In genomic region chr10:62590200-62590599, GRCm38 (mm10) we compare ENCODE assay signal across 8 mouse cellular contexts. TPM values are rescaled to one million over a fixed set of nuclear protein-coding genes. Genes with fewer than 3 reads are reported as not detected.
DNase-seq lines count a peak whose midpoint lies in the region; ATAC-seq and TF ChIP-seq lines count a peak whose summit lies in the region.

No protein-coding gene starts in this region.

- intact Hi-C loops in left cerebral cortex, postnatal 36 days (cut with DNase I), result no loop called here

- WGBS in intestine, postnatal 0 days, result 31% methylated on average over 6 of the region's 6 CpGs
- WGBS in midbrain, embryonic 14.5 days, result 27% methylated on average over 6 of the region's 6 CpGs

- H3K4me3 ChIP-seq in cortical plate, adult 2 months (ENCODE audit: insufficient read depth, low read length), result no peak overlapping the region
- H3K4me3 ChIP-seq in intestine, postnatal 0 days (ENCODE audit: low read depth, low read length), result no peak overlapping the region
- H3K4me3 ChIP-seq in midbrain, embryonic 14.5 days (replicated peaks; ENCODE audit: low read depth, low read length), result no peak overlapping the region

- TF ChIP-seq CTCF in cortical plate, adult 2 months (IDR thresholded peaks at IDR 0.05; ENCODE audit: extremely low read depth, insufficient read depth, low read length), result peak; percentile 93
- TF ChIP-seq CTCF in intestine, postnatal 0 days (IDR thresholded peaks at IDR 0.05; ENCODE audit: low read depth), result peak; percentile 96

- H3K4me2 ChIP-seq in intestine, postnatal 0 days (replicated peaks; ENCODE audit: low read depth), result 0 out of 2 replicates have a peak overlapping the region, but pooled peaks have one; percentile 24
- no peak overlapping the region for H3K4me2 ChIP-seq in midbrain, embryonic 14.5 days (ENCODE audit: low read length)

- no peaks in the 10 kb centered on the region for H3K9me3 ChIP-seq in intestine, postnatal 0 days (ENCODE audit: control insufficient read depth)
- H3K9me3 ChIP-seq in midbrain, embryonic 14.5 days (ENCODE audit: control insufficient read depth, low read length), result no peaks in the 10 kb centered on the region

- H3K27ac ChIP-seq in cortical plate, adult 2 months (ENCODE audit: insufficient read depth, low read length), result no peak overlapping the region
- H3K27ac ChIP-seq in intestine, postnatal 0 days (ENCODE audit: low read depth, low read length), result no peak overlapping the region
- H3K27ac ChIP-seq in midbrain, embryonic 14.5 days (replicated peaks; ENCODE audit: low read depth, low read length), result no peak overlapping the region

- H3K4me1 ChIP-seq in cortical plate, adult 2 months (ENCODE audit: control insufficient read depth, insufficient read depth, low read length), result no peaks in the 10 kb centered on the region; the same call in 1 of the 2 replicates
- no peaks in the 10 kb centered on the region for H3K4me1 ChIP-seq in intestine, postnatal 0 days (replicated peaks; ENCODE audit: control insufficient read depth, insufficient read depth, low read length)
- H3K4me1 ChIP-seq in midbrain, embryonic 14.5 days (ENCODE audit: control insufficient read depth, insufficient read depth, low read length), result no peaks in the 10 kb centered on the region

- peak; percentile 41; the same call in 1 of the 2 replicates for ATAC-seq in intestine, postnatal 0 days
- ATAC-seq in midbrain, embryonic 14.5 days (ENCODE audit: low FRiP score, low TSS enrichment), result no peak

- DNase-seq in 3134 (ENCODE audit: extremely low read depth, insufficient read length, low spot score), result peak; percentile 33
- DNase-seq in adipocyte (ENCODE audit: low spot score), result peak; percentile 89
- peak; percentile 69 to 81 for DNase-seq in gastrocnemius, adult 8-10 months (ENCODE audit: low spot score in 2 of 2)
- peak; percentile 78 to 88 for DNase-seq in left cerebral cortex, postnatal 36 days (ENCODE audit: low spot score in 2 of 2)
- DNase-seq in midbrain, embryonic 14.5 days, result peak; percentile 96
- peak; percentile 51 to 86 for DNase-seq in spleen, adult 18-20 months

- peaks cover 72% of the 10 kb centered on the region for H3K36me3 ChIP-seq in intestine, postnatal 0 days (ENCODE audit: control insufficient read depth, insufficient read depth)
- H3K36me3 ChIP-seq in midbrain, embryonic 14.5 days (ENCODE audit: control insufficient read depth, insufficient read depth, low read length), result peaks cover 90% of the 10 kb centered on the region

- TF ChIP-seq POLR2A in cortical plate, adult 2 months (IDR thresholded peaks at IDR 0.05; ENCODE audit: extremely low read depth, insufficient read depth, low read length), result no peak

- H3K27me3 ChIP-seq in intestine, postnatal 0 days (replicated peaks; ENCODE audit: control insufficient read depth, insufficient read depth, low read length), result no peaks in the 10 kb centered on the region
- no peaks in the 10 kb centered on the region for H3K27me3 ChIP-seq in midbrain, embryonic 14.5 days (ENCODE audit: control insufficient read depth, insufficient read depth, low read length)

- H3K9ac ChIP-seq in intestine, postnatal 0 days (ENCODE audit: low read depth, low read length), result no peak overlapping the region
- no peak overlapping the region for H3K9ac ChIP-seq in midbrain, embryonic 14.5 days (replicated peaks; ENCODE audit: low read length)

RNA-seq across cellular contexts. Expression of gene Ddx21, which starts 11.9 kb away (rescaled TPM):
- 16.0 and 17.4 TPM in 2 replicates for polyA plus RNA-seq in cortical plate, adult 2 months (2012; rRNA removed)
- total RNA-seq in gastrocnemius, adult 8-10 months (2022), result 10 to 100 TPM; 28.1 to 37.7 (median 31.0) TPM
- 9.6 and 11.1 TPM in 2 replicates for polyA plus RNA-seq in intestine, postnatal 0 days (2015; fragmentation: Nextera tagmentation; extraction: Ambion mirVana)
- total RNA-seq in left cerebral cortex, postnatal 36 days (2021), result 10 to 100 TPM; 17.9 to 21.1 TPM
- 16.8 and 23.7 TPM in 2 replicates for polyA plus RNA-seq in midbrain, embryonic 14.5 days (2014; fragmentation: Nextera tagmentation; extraction: Ambion mirVana)

RNA-seq across cellular contexts. Expression of gene Kif1bp, which starts 11.9 kb away (rescaled TPM):
- 141 and 142 TPM in 2 replicates for polyA plus RNA-seq in cortical plate, adult 2 months (2012; rRNA removed)
- total RNA-seq in gastrocnemius, adult 8-10 months (2022), result 10 to 100 TPM; 26.1 to 30.2 (median 28.2) TPM
- polyA plus RNA-seq in intestine, postnatal 0 days (2015; fragmentation: Nextera tagmentation; extraction: Ambion mirVana), result 21.7 and 23.2 TPM in 2 replicates
- total RNA-seq in left cerebral cortex, postnatal 36 days (2021), result 100 to 1,000 TPM; 178 to 198 TPM
- polyA plus RNA-seq in midbrain, embryonic 14.5 days (2014; fragmentation: Nextera tagmentation; extraction: Ambion mirVana), result 75.3 and 85.3 TPM in 2 replicates

Comparison
In these comparisons a context has a peak if more than half of its experiments do, and no peak if none do; other contexts are left out.
1. DNase-seq: peak in every context shown above with its lines; median percentile 96 in midbrain, embryonic 14.5 days; 89 in adipocyte; 83 in left cerebral cortex, postnatal 36 days; 75 in gastrocnemius, adult 8-10 months; 68 in spleen, adult 18-20 months; 33 in 3134.